Mouse (Mus musculus): ENCODE measurements around the gene Mest.

The Mest gene

GRCm38 (mm10) chr6:30739177-30739747 is 15.9 kb downstream of the Mest start:
- no peak for DNase-seq (ENCODE audit: low read depth)

DNA sequence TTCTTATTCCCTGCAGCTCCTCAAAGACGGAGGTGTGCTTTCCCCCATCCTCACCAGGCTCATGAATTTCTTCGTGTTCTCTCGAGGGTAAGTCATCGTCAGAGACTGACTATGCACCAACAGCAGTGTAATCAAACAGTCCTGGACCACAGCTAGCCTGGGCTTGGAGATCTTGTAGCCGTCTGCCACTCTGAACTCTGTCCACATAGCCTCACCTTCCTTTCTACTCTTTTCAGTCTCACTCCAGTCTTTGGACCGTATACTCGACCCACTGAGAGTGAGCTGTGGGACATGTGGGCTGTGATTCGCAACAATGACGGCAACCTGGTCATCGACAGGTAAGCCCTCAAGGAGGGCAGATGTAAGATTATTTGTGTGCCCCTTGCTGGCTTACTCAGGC is 21.5 kb downstream of the Mest start:
- no peak for DNase-seq (ENCODE audit: low read depth)

GRCm38 (mm10) chr6:30745591-30745990 is 22.2 kb downstream of the Mest start:
- DNase-seq (ENCODE audit: low read depth) = no peak

- DNase-seq (ENCODE audit: low read depth) = no peak
Measured at GRCm38 (mm10) chr6:30747631-30748357, 24.4 kb downstream of the Mest start.

DNA sequence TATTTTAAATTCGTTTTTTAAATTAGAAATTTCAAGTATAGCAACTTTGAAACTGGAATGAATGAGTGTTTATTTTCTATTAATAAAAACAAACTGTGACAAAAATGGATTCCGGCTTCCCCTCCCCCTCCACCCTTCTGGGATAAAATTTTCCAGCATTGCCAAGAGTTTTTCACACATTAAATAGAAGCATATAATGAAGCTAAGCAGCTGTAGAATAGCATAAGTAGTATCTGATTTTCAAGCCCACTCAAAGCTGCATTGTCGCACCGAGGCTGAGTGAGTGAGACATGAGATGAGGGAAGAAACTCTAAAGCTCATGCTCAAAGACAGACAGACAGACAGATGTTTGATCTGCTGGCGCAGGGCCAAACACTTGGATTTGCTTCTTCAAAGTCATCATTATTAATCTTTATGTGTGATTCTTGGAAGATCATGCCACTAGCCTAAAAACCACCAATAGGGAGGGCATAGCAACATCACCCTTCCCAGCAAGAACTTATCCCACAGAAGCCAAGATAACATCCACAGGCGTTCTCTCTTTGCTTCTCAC is 25.1 kb downstream of the Mest start:
- no peak for DNase-seq (ENCODE audit: low read depth)

GRCm38 (mm10) chr6:30749042-30749689 is 25.8 kb downstream of the Mest start:
- no peak for DNase-seq (ENCODE audit: low read depth)

DNA sequence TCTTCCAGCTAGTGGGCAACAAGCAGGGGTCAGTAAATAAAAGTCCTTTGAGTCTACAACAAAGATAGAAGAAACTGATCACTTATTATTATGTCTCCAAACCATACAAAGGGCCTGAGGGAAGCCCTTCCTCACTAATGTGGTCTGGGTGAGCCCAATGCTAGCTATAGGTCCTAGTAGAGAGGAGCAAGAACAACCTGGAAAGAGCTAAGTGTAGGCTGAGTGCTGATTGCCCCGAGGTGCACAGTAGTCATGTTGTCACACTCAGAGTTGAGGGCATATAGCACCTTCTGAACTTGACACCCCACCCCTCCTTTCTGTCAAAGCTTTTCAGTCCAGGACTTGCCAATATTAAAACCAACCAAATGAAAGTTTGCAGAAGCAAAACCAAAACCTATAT is 26.5 kb downstream of the Mest start:
- DNase-seq (ENCODE audit: low read depth) = no peak

DNA sequence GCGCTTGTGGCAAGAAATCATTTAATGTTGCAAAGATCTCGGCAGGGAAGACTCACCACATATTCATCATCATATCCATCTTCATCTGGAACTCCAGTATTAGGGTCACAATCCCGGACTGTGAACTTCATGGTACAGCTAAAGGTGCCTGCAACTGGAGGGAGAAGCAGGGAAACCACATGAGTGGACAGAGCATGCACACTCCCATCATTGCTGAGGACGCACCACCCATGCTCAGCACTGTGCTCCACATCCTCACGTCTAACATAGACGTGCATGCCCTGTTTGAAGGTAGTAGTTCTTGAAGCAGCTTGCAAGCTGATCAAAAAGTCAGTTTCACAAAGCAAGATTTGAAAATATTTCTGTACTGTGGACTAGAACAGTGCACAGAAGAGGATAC is 27.1 kb downstream of the Mest start:
- DNase-seq (ENCODE audit: low read depth) = no peak

DNA sequence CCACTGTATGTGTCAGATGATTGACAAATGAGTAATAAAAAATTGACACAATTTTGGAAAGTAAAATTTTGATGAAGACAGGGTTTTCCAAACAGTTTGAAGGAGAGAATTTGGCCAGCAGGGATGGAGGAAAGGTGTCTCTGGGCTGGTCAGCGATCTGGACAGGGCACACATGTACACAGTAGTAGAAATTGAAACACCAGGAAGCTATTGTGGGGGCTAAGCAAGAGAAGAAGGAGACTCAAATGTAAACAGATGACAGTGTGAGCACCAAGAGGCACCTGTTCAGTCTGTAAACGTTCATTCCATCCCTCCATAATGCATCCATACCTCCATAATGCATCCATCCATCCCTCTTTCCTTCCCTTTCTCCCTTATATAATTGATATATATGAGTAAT is 27.9 kb downstream of the Mest start:
- DNase-seq (ENCODE audit: low read depth) = no peak
